Comparison of ENCODE assay signal across 8 mouse cellular contexts in genomic region chrX:73228606-73229214, GRCm38 (mm10). TPM values are rescaled to one million over a fixed set of nuclear protein-coding genes. Genes with fewer than 3 reads are reported as not detected.
A peak's percentile ranks its signal among the peaks of the same experiment; 100 is the strongest.
DNase-seq lines count a peak whose midpoint lies in the region; ATAC-seq lines count a peak whose summit lies in the region.

No protein-coding gene starts in this region.

- 20% methylated on average over 50 of the region's 51 CpGs for WGBS in limb, embryonic 12.5 days
- WGBS in midbrain, embryonic 13.5 days: 25% methylated on average over 44 of the region's 51 CpGs

- peak; percentile 47 for DNase-seq in R1 (ENCODE audit: low read depth, low spot score)
- DNase-seq in cerebellum, postnatal 14 days: peak; percentile 66 to 68
- DNase-seq in gastrocnemius, adult 8-10 months (ENCODE audit: low spot score in 2 of 2): peak; percentile 11 to 54
- DNase-seq in induced T-regulatory cell, adult 2 months (ENCODE audit: low read depth): peak; percentile 69
- peak; percentile 30 for DNase-seq in skeletal muscle tissue, adult 2 months (ENCODE audit: low read depth, low spot score)
- DNase-seq in yolk sac, embryonic 10.5 days (ENCODE audit: low spot score): no peak

- ATAC-seq in limb, embryonic 12.5 days (ENCODE audit: insufficient number of reproducible peaks, insufficient read depth, low FRiP score, low TSS enrichment, low read depth): peak; percentile 42
- ATAC-seq in midbrain, embryonic 13.5 days: peak; percentile 72

- H3K27ac ChIP-seq in limb, embryonic 12.5 days: peak overlapping the region; percentile 75
- H3K27ac ChIP-seq in midbrain, embryonic 13.5 days: peak overlapping the region; percentile 95

- peaks cover 15% of the 10 kb centered on the region for H3K27me3 ChIP-seq in limb, embryonic 12.5 days
- H3K27me3 ChIP-seq in midbrain, embryonic 13.5 days: no peaks in the 10 kb centered on the region

- no peaks in the 10 kb centered on the region for H3K4me1 ChIP-seq in limb, embryonic 12.5 days (replicated peaks)
- peaks cover 13% of the 10 kb centered on the region; the same call in 1 of the 2 replicates for H3K4me1 ChIP-seq in midbrain, embryonic 13.5 days (replicated peaks)

- H3K36me3 ChIP-seq in limb, embryonic 12.5 days: no peaks in the 10 kb centered on the region
- H3K36me3 ChIP-seq in midbrain, embryonic 13.5 days: no peaks in the 10 kb centered on the region

- peak overlapping the region; percentile 81 for H3K4me2 ChIP-seq in limb, embryonic 12.5 days
- peak overlapping the region; percentile 74 for H3K4me2 ChIP-seq in midbrain, embryonic 13.5 days (replicated peaks)

- H3K4me3 ChIP-seq in limb, embryonic 12.5 days (replicated peaks): peak overlapping the region; percentile 59
- H3K4me3 ChIP-seq in midbrain, embryonic 13.5 days (replicated peaks): peak overlapping the region; percentile 65

- peak overlapping the region; percentile 65 for H3K9ac ChIP-seq in limb, embryonic 12.5 days (replicated peaks)
- H3K9ac ChIP-seq in midbrain, embryonic 13.5 days (replicated peaks): peak overlapping the region; percentile 76

- H3K9me3 ChIP-seq in limb, embryonic 12.5 days: no peaks in the 10 kb centered on the region
- H3K9me3 ChIP-seq in midbrain, embryonic 13.5 days: no peaks in the 10 kb centered on the region

RNA-seq across cellular contexts. Expression of gene F8a, which starts 0.6 kb away (rescaled TPM):
- total RNA-seq in gastrocnemius, adult 8-10 months (2022): 1 to 10 TPM; 5.1 to 7.8 (median 6.6) TPM
- polyA plus RNA-seq in limb, embryonic 12.5 days (2016; fragmentation: Nextera tagmentation; extraction: Ambion mirVana): 11.3 and 11.4 TPM in 2 replicates
- polyA plus RNA-seq in midbrain, embryonic 13.5 days (2015; fragmentation: Nextera tagmentation; extraction: Ambion mirVana): 29.6 and 34.5 TPM in 2 replicates

RNA-seq across cellular contexts. Expression of gene Xlr4c, which starts 14.2 kb away (rescaled TPM):
- total RNA-seq in gastrocnemius, adult 8-10 months (2022): not detected
- polyA plus RNA-seq in limb, embryonic 12.5 days (2016; fragmentation: Nextera tagmentation; extraction: Ambion mirVana): not detected in 2 replicates
- 0.39 TPM in 1 of 2 replicates, not detected in the other for polyA plus RNA-seq in midbrain, embryonic 13.5 days (2015; fragmentation: Nextera tagmentation; extraction: Ambion mirVana)

RNA-seq across cellular contexts. Expression of gene Xlr4b, which starts 14.6 kb away (rescaled TPM):
- under 1 TPM in 2 of 4 experiments, not detected in 2; 0.41 to 0.43 TPM for total RNA-seq in gastrocnemius, adult 8-10 months (2022)
- 0.67 and 0.73 TPM in 2 replicates for polyA plus RNA-seq in limb, embryonic 12.5 days (2016; fragmentation: Nextera tagmentation; extraction: Ambion mirVana)
- polyA plus RNA-seq in midbrain, embryonic 13.5 days (2015; fragmentation: Nextera tagmentation; extraction: Ambion mirVana): 0.90 and 1.0 TPM in 2 replicates

RNA-seq across cellular contexts. Expression of gene Xlr3c, which starts 36.5 kb away (rescaled TPM):
- not detected for total RNA-seq in gastrocnemius, adult 8-10 months (2022)
- polyA plus RNA-seq in limb, embryonic 12.5 days (2016; fragmentation: Nextera tagmentation; extraction: Ambion mirVana): 0.16 and 0.40 TPM in 2 replicates
- polyA plus RNA-seq in midbrain, embryonic 13.5 days (2015; fragmentation: Nextera tagmentation; extraction: Ambion mirVana): 0.13 and 0.23 TPM in 2 replicates

RNA-seq across cellular contexts. Expression of gene Xlr3b, which starts 36.7 kb away (rescaled TPM):
- 1 to 10 TPM in 2 of 4 experiments, under 1 TPM in 1, not detected in 1; 0.41 to 5.5 (median 4.3) TPM for total RNA-seq in gastrocnemius, adult 8-10 months (2022)
- 14.4 and 15.3 TPM in 2 replicates for polyA plus RNA-seq in limb, embryonic 12.5 days (2016; fragmentation: Nextera tagmentation; extraction: Ambion mirVana)
- 16.4 and 20.6 TPM in 2 replicates for polyA plus RNA-seq in midbrain, embryonic 13.5 days (2015; fragmentation: Nextera tagmentation; extraction: Ambion mirVana)
